Mouse (Mus musculus): ENCODE results near the gene P3h2.

Gene P3h2

DNA sequence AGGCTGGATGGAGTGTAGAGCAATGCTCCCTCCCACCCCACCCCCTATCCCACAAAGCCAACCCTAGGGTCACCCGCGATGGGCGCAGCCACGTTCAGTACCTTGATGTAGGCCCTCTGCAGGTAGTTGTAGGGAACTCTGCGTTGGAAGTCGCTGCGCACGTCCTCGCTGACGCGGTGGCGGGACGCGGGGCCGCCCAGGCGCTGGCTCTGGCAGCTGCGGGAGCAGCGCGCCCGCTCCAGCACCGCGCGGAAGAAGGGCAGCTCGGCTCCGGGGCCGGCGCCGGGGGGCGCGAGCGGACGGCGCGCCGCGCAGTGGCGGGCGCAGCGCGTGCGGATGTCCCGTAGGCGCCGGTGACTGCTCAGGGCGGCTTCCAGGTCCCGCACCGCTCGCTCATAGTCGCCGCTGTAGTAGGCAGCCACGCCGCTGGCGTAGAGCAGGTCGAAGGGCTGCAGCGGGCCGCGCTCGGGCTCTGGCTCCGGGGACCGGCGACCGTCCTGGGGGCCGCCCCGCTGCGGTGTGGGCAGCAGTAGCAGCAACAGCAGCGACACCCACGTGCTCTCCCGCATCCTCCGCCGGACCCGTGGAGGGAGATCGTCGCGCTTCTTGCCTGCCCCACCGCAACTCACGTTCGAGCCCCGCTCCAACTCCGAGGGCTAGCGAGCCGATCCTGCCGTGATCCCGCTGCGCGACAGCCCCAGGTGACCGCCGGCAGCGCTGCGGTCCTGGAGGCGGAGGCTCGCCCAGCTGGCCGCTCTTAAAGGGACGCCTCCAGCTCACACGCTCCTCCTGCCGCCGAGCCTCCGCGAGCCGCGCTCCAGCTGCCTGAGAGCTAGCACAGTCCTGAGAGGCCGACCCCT is at the start of gene P3h2:
TSS of gene P3h2 (minus strand) at position 670 of the 860 bp plus-strand sequence.
- DNase-seq (ENCODE audit: low spot score) = peak; percentile 42

- DNase-seq (ENCODE audit: low spot score) = no peak
These were observed 46.7 kb upstream of the P3h2 start for GRCm38 (mm10) chr16:26152258-26152657.

DNA sequence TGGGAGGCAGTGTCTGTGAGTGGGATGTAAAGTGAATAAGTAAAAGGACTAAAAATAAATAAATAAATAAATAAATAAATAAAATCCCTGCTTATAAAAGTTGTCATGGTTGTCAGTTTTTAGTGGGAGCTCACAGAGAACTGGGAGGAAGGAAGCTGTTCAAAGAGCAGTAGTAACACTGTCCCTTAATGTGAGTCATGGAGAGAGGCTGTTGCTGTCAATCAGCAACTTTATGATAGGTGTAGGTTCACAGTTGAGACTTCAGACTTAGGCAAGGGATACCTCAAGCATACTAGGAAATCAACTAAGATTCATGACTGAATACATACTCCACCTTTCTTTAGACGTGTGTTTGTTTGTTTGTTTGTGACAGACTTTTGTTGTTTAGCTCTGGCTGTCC is 45.4 kb upstream of the P3h2 start:
- DNase-seq (ENCODE audit: low spot score) = no peak

DNA sequence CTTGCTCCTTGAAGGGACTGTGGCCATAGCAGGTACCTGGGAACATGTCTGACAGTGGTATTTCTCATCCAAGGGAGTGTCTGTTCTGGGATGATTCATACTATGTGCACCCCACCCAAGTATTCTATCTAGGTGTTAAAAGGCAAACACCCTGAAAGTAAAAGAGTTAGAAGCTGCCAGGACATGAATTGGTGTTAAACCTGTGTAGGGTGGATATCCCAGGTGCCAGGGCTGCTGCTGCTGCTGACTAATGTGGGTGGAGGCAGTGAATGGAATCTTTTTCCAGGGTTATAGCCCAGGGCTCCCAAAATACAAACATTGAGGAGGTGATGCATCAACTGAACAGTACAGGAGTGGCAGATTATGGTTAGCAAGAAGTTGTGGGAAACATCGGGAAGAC is 41.3 kb upstream of the P3h2 start:
- no peak for DNase-seq (ENCODE audit: low spot score)

GRCm38 (mm10) chr16:26131126-26131525 is 25.5 kb upstream of the P3h2 start:
- DNase-seq (ENCODE audit: low spot score) = no peak

DNA sequence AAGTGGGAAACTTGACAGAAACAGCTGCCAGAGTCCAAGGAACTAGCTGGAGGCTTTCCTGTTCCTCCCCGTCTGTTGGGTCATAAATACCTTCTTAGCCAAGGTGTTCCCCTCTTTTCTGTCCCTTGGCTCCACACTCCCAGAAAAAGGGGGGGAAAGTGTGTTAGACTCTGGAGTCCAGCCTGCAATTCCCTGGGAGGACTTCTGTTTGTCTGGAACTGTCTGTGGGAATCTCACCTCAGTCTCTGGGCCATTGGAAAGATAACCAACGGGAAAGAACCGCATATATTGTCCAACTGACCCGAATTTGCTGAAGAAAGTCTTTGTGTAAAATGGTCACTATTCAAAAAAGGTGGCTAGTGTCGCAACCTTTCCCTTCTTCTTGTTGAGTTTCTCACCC is 1.0 kb upstream of the P3h2 start:
- no peak for DNase-seq (ENCODE audit: low spot score)

DNA sequence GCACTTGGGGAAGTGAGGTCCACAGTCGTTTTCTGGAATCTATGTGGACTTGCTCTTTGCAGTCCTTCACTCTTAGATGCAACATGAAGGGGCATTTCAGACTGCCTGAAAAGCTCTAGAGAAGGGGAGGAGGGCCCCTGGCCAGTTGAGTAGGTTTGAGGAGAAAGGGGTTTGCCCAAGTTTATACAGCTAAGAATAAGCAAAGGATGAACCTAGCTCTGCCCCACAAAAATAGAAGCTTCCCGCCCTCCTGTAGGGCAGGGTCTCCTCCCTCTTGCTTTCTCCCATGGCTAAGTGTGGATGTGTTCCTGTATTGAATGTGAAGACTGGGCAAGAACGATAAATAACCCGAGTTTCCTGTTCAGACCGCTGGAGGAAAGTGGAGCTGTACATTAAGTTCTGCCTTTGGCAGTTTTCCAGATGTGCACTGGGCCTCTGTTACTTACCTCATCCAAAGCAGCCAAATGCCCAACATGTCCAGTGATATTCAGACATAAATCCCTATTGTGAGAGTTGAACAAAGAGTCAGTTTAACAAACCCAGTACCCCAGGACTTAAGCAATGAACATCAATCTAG is 545 bp upstream of the P3h2 start:
- DNase-seq (ENCODE audit: low spot score) = peak; percentile 5

DNA sequence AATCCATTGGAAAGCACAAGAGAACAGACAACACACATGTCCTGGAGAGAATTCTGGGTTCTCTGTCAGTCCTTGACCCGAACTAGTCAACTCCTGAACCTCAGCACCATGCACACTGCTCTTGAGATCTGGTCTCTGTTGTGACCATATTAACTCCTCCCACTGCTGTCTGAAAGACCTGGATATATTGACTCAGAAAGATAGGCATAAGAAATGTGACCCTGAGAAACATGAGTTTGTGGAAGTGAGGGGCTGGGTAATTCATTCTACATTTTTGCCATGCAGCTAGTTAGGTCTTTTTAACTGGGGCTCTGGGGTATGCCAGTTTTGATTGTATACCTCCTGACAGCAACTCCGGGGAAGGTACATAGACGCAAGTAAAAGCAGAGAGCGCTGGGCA is 1.3 kb downstream of the P3h2 start:
- no peak for DNase-seq (ENCODE audit: low spot score)

DNA sequence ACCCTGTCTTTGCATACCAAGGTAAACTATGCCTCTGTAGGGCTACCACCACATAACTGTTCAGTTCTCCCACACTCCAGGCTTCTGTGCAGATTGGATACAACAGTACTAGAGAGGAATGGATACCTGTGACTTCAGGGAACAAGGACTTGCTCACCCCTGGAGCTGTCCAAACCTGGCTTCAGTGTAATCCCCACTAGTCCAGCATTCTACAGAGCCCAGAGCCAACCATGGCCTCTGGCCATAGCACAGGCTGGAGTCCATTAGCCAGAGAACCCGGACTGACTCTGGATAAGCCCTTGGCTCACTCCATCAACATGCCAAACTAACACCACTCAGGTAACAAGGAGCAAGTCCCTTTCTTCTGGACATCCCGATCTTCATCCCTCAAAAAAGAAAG is 2.7 kb downstream of the P3h2 start:
- DNase-seq (ENCODE audit: low spot score) = no peak

DNA sequence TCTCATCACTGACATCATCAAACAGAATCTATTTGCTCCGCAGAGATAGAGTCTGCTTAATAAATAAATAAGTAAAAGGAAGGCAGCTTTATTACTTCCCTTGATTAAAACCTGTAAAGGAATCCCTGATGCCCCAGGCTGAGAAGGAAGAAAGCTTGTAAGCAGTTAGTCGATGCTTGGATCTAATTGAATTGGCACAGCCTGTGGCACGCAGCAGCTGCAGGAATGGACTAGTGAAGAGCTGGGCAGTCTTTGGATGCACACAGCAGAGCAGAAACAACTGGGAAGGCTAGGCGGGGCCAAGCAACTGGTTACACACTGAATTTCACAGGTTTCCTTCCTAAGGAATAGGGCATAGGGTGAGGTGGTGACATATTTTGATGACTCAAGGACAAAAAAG is 5.4 kb downstream of the P3h2 start:
- DNase-seq (ENCODE audit: low spot score) = no peak

GRCm38 (mm10) chr16:26095696-26096284 is 9.8 kb downstream of the P3h2 start:
- no peak for DNase-seq (ENCODE audit: low spot score)

DNA sequence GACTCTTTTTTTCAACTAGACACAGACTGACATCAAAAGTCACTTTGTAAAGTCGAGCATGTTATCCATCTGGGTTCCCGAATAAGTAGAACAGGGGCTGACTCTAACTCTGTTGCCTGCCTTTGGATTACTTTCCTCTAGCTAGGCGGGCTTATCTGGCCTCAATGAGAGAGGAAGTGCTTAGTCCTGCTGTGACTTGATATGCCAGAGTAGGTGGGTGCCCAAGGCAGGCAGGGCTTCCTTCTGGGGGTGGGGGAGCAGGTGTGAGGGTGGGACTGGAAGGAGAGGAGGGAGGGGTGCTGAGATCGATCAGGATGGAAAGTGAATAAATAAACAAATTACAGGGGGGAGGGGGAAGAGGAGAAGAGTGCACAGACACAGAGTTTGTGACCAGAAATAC is 11.7 kb downstream of the P3h2 start:
- DNase-seq (ENCODE audit: low spot score) = no peak

DNA sequence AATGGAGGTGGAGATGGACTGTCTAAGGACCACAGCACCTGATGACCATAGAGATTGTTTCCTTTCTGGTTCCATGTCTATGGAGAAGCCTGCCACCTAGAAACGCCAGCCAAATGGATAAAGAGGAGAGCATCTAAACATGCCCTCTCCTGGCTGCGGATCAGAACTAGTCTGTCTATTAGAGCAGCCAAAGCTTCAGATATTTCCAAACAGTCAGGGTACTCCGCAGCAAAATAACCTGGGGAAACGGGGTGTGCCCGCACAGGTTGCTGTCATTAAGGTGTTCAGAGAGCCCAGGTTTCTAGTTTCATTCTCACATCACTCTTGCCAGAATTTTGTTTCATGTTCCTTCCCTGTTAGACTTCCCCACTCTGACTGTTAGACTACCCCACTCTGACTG is 16.6 kb downstream of the P3h2 start:
- no peak for DNase-seq (ENCODE audit: low spot score)

DNA sequence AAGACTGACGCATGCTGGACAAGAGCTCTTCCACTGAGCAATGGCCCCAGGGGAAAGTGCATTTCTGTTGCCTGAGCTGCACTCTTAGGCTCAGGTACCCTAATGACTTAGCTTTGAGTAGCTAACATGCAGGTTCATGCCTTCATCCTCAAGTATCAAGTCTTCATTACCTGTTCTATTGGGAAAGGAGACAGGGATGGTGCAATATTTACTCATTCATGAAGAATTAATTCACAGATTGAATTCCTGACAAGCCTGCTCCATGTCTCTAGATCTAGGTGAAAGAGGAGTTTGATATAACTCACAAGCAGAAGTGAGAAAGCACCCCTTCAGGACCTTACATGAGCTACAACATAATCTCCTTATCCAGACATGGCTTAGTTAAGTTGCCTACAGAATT is 17.3 kb downstream of the P3h2 start:
- no peak for DNase-seq (ENCODE audit: low spot score)

DNA sequence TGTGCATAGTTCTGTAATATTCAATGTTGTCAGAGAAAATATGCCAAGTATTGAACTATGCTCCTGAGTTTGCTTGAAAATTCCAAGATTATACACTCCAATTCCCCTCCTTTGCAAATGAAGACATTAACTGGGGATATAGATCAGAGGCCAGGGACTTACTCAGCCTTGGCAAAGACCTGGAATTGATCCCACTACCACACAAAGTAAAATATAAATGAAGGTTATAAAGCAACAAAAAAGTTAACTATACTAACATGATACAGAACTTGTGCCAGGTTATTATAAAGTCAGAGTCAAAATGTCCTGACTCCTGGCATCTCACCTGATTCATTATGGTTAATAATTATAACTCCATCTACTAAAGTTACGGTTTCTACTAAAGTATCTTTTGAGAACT is 18.6 kb downstream of the P3h2 start:
- no peak for DNase-seq (ENCODE audit: low spot score)

- no peak for DNase-seq (ENCODE audit: low spot score)
These were observed 20.4 kb downstream of the P3h2 start for GRCm38 (mm10) chr16:26085160-26085559.

DNA sequence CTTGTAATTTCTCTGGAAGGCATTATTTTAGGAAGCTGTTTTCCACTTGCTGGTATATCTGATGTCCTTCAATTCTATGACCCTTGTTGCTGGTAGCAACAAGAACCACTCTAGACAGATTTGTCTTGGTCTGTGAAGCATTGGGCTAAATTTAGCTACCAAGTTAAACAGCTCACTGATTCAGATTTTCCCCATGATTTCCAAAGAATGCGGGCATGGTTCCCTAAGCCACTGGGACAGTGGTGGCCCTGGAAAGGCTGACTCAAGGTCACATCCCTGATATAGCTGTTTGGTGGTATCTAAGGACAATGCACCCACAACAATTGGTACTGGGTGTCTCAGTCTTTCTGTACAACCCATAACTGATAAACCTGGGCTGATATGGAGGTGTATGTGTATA is 22.8 kb downstream of the P3h2 start:
- DNase-seq (ENCODE audit: low spot score) = no peak

DNA sequence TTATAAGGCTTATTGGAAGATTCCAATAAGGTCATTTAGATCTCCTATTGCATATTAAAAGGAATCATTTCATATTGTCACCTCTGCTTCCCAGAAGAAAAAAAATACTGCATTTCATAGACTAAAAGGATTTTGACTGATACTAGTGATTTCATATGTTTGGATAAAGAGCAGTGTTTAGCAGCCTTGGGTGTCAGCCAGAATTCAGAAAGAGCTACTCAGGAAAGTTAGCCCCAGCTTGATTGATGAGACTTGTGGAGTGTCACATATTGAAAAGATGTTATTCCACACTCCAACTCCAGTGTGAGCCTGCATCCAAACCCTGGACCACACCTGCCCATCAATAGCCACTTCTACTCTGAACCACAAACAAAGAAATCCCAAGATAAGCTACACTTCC is 23.2 kb downstream of the P3h2 start:
- no peak for DNase-seq (ENCODE audit: low spot score)

DNA sequence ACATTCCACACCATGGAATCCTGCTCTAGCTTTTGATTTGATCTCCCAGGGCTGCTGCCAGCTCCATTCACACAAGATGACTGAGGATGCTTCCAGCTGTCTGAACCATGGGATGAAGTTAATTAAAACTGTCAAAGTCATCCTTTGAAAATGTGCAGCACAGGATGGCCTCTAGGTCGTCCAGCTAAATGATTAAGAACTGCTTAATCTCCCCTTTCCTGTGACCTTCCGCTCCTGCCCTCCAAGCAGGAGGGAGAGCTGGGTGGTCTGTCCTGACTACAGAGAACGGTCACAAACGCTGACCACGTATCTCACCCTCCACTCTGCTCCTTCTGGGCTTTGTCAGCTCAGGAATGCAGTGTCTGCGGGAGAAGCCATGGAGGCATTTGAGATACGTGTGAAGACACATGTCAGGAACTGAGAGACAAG is 26.6 kb downstream of the P3h2 start:
- DNase-seq (ENCODE audit: low spot score) = no peak

DNA sequence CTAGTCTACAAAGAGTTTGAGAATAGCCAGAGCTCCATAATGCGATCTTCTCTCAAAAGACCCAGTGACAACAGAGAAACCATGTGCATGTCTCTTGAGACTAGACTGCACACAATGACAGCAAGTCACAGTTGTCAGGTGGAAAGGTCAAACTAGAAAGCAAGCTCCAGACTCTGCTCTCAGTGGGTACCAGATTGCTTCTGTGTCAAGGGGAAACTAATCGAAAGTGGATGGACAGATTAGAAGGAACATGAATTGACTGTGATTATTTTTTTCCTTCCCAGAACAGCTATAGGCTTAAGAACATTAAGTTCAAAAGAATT is 27.5 kb downstream of the P3h2 start:
- DNase-seq (ENCODE audit: low spot score) = no peak

DNA sequence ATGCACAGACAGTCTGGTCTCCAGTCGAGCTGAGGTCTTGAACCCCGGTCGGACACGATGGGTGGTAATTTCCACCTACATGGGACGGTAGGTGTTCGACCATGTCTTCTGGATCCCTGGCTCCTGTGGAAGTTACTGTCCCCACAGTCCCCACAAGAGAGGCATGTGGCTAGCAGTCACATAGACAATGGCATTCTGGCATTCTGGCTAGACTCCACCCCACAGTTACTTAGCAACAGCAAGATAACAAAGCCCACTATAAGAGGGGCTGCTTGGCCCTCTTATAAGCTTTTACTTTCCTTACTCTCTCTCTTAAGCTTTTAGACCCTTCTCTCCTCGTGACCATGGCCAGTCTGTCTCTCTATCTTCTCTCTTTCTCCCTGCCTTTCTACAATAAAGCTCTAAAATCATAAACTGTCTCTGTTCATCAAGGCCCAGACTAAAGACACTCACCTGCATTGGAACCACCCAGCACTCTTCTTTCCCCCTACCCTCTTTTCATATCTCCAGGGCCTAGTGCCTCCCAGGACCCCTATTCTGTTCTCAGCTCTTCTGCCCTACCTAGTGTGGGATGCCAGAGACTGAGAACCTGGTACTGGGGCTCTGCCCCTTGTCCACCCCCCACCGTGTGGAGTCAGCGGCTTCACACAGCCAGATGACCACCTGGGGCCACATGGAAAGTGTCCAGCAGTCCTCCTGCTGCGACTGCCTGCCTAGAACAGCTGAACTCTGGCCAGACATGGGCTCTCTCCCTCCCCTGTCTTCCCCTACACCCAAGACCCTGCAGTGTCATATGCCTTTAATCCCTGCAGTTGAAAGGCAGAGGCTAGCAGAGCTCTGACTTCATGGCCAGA is 28.1 kb downstream of the P3h2 start:
- no peak for DNase-seq (ENCODE audit: low spot score)

DNA sequence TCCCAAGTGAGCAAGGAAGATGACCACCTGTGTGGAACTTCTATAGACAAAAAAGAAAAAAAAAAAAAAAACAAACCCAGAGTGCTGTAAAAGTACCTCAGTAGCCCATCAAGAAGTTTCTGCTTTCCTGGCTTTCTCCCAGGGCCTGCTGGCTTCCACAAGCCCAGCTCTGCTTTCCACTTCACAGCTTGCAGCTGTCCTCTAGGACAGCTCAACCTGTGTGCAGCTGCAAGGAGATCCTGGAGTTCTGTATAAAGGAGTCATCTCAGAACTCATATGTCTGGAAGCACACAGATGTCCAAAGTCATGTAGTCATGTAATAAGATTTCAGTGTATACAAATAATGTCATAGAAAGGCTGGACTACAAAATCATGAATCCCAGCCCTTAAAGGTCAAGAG is 30.5 kb downstream of the P3h2 start:
- no peak for DNase-seq (ENCODE audit: low spot score)

GRCm38 (mm10) chr16:26070376-26070775 is 35.2 kb downstream of the P3h2 start:
- no peak for DNase-seq (ENCODE audit: low spot score)

Data from ovary, postnatal 10 days (tissue).